Mouse (Mus musculus) hindbrain, embryonic 13.5 days (tissue): ENCODE results near the gene Uhmk1. TPM values are rescaled to one million over a fixed set of nuclear protein-coding genes. Genes with fewer than 3 reads are reported as not detected.

Experiments used
- ATAC-seq: fragments of 200-750 bp; cut with Nextera tagmentation; 2 replicates; pipeline ENCODE4 v1.8.0; 2017; ENCODE audit warnings: moderate TSS enrichment; ENCODE audit not compliant: low FRiP score
- H3K27ac ChIP-seq: fragments of 300-500 bp; sonication (generic); 2 replicates; pipeline ENCODE4 v1.5.1; 2015; ENCODE audit warnings: inconsistent platforms, mild to moderate bottlenecking, moderate library complexity
- H3K27me3 ChIP-seq: fragments of 300-500 bp; sonication (generic); 2 replicates; pipeline ENCODE4 v1.6.1; 2015; ENCODE audit warnings: mild to moderate bottlenecking, inconsistent platforms
- H3K36me3 ChIP-seq: fragments of 300-500 bp; sonication (generic); 2 replicates; pipeline ENCODE4 v1.6.1; 2015; ENCODE audit warnings: mild to moderate bottlenecking, inconsistent platforms
- H3K4me1 ChIP-seq: fragments of 300-500 bp; sonication (generic); replicated peaks from 2 replicates; pipeline ENCODE4 v1.6.1; 2015; ENCODE audit warnings: inconsistent platforms
- H3K4me2 ChIP-seq: fragments of 300-500 bp; sonication (generic); 2 replicates; pipeline ENCODE4 v1.6.1; 2015; ENCODE audit warnings: inconsistent platforms, mild to moderate bottlenecking, moderate library complexity
- H3K4me3 ChIP-seq: fragments of 300-500 bp; sonication (generic); 2 replicates; pipeline ENCODE4 v1.5.1; 2015; ENCODE audit warnings: mild to moderate bottlenecking, inconsistent platforms
- H3K9ac ChIP-seq: fragments of 300-500 bp; sonication (generic); 2 replicates; pipeline ENCODE4 v1.6.1; 2015; ENCODE audit warnings: mild to moderate bottlenecking, inconsistent platforms
- H3K9me3 ChIP-seq: fragments of 300-500 bp; sonication (generic); 2 replicates; pipeline ENCODE4 v1.6.1; 2016; ENCODE audit warnings: inconsistent platforms
- WGBS: fragments of 180-500 bp; shearing (Covaris S2); methylation state at CpG from one replicate; pipeline ENCODE4 v1.1.7; 2015; 5-methylcytosine and 5-hydroxymethylcytosine counted together
- polyA plus RNA-seq: library from polyadenylated mRNA; unstranded; fragments of >200 nt; fragmentation: Nextera tagmentation; extraction: Ambion mirVana; gene quantifications from 2 replicates; pipeline ENCODE4 v1.2.1, GENCODE M21; 2015

Uhmk1 gene
- polyA plus RNA-seq, 1 experiment from 2014 or later: 8.7 TPM

DNA sequence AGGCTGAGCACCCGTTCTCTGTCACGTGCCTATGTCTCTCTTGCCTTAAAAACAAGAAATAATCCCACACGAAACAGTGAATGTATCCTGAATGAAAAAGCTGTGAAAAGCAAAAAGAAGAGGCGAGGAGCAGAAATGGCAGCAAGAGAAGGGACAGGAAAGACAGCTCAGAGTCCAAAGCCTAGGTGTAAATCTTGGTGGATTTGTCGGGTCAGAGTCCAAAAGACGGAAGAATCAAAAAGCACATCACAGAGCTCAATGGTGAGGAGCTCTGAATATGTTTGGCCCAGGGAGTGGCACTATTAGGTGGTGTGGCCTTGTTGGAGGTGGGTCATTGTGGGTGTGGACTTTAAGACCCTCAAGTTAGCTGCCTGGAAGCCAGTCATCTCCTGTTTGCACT, 8.8 kb downstream of the Uhmk1 start:
- WGBS: 95% methylated on average over 6 of the region's 6 CpGs
- H3K36me3 ChIP-seq: peaks cover 72% of the 10 kb centered on the region
- H3K9me3 ChIP-seq: no peaks in the 10 kb centered on the region
- no peak overlapping the region for H3K27ac ChIP-seq
- no peak overlapping the region for H3K9ac ChIP-seq
- H3K4me2 ChIP-seq: no peak overlapping the region
- H3K27me3 ChIP-seq: no peaks in the 10 kb centered on the region
- ATAC-seq: no peak
- no peak overlapping the region for H3K4me3 ChIP-seq
- no peaks in the 10 kb centered on the region for H3K4me1 ChIP-seq

DNA sequence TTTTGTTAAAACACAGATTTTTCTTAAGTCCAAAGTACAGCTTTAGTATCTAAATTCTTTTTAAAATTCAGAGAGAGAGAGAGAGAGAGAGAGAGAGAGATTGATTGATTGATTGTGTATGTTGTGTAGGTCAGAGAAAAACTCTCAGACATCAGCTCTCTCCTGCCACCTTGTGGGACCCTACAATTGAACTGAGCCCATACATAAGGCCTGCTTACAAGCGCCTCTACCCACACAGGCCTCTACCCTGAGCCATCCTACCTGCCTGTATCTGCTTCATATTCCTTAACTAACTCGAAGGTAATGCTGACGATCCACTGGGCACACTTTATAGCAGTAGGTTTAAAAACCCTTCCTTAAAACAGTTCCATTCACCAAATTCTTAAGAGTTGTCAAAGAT, 14.8 kb downstream of the Uhmk1 start:
- WGBS: 80% methylated on average over 3 of the region's 3 CpGs
- Histone ChIP-seq H3K4me3 (no peak overlapping the region), H3K27ac (no peak overlapping the region), H3K4me2 (no peak overlapping the region), H3K9ac (no peak overlapping the region), H3K4me1 (no peaks in the 10 kb centered on the region), H3K36me3 (peaks cover 73% of the 10 kb centered on the region), H3K27me3 (no peaks in the 10 kb centered on the region), H3K9me3 (no peaks in the 10 kb centered on the region)
- no peak for ATAC-seq

- no peak overlapping the region for H3K4me2 ChIP-seq
- H3K4me1 ChIP-seq: no peaks in the 10 kb centered on the region
- no peak overlapping the region for H3K9ac ChIP-seq
- no peak overlapping the region for H3K4me3 ChIP-seq
- peaks cover 90% of the 10 kb centered on the region for H3K36me3 ChIP-seq
- H3K27me3 ChIP-seq: no peaks in the 10 kb centered on the region
- H3K9me3 ChIP-seq: no peaks in the 10 kb centered on the region
- 95% methylated on average over 8 of the region's 8 CpGs for WGBS
- ATAC-seq: no peak
- H3K27ac ChIP-seq: no peak overlapping the region
Observed at GRCm38 (mm10) chr1:170196211-170196610, 19.0 kb downstream of the Uhmk1 start.

- Histone ChIP-seq H3K9ac (no peak overlapping the region), H3K4me2 (no peak overlapping the region), H3K27ac (no peak overlapping the region), H3K9me3 (no peaks in the 10 kb centered on the region), H3K4me3 (no peak overlapping the region), H3K36me3 (peaks cover 52% of the 10 kb centered on the region), H3K27me3 (no peaks in the 10 kb centered on the region), H3K4me1 (no peaks in the 10 kb centered on the region)
- ATAC-seq: no peak
- 97% methylated on average over 1 of the region's 1 CpGs for WGBS
Observed at GRCm38 (mm10) chr1:170191925-170192324, 23.3 kb downstream of the Uhmk1 start.

- Histone ChIP-seq H3K27ac (no peak overlapping the region), H3K9me3 (no peaks in the 10 kb centered on the region), H3K4me3 (no peak overlapping the region), H3K4me2 (no peak overlapping the region), H3K9ac (no peak overlapping the region), H3K27me3 (no peaks in the 10 kb centered on the region), H3K4me1 (no peaks in the 10 kb centered on the region), H3K36me3 (peaks cover 36% of the 10 kb centered on the region)
- WGBS: 90% methylated on average over 4 of the region's 4 CpGs
- no peak for ATAC-seq
Observed at GRCm38 (mm10) chr1:170190225-170190624, 25.0 kb downstream of the Uhmk1 start.

DNA sequence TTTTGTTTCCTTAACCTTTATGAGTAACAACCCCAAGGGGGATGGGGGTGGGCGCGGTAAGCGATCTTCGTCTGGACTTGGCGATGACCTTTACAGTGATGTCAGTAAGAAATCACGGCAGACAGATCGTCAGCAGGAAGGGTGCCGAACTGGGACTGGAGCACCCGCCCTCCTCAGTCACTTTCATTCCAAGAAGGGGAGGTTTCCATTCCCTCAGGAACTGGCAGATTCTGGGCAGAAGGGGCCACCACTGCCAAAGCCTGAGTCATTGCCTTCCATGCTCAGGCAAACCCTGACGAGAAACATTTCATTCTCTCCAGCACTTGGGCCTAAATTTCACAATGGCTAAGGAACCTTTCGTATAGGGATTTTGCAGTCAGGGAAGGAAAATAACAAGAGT, 26.6 kb downstream of the Uhmk1 start:
- WGBS: 83% methylated on average over 11 of the region's 11 CpGs
- no peak for ATAC-seq
- Histone ChIP-seq H3K36me3 (peaks cover 21% of the 10 kb centered on the region), H3K9me3 (no peaks in the 10 kb centered on the region), H3K4me1 (no peaks in the 10 kb centered on the region), H3K27ac (no peak overlapping the region), H3K4me3 (no peak overlapping the region), H3K4me2 (no peak overlapping the region), H3K9ac (no peak overlapping the region), H3K27me3 (no peaks in the 10 kb centered on the region)

- 91% methylated on average over 5 of the region's 5 CpGs for WGBS
- no peak overlapping the region for H3K27ac ChIP-seq
- no peaks in the 10 kb centered on the region for H3K4me1 ChIP-seq
- H3K4me3 ChIP-seq: no peak overlapping the region
- H3K9ac ChIP-seq: no peak overlapping the region
- ATAC-seq: no peak
- H3K27me3 ChIP-seq: no peaks in the 10 kb centered on the region
- H3K4me2 ChIP-seq: no peak overlapping the region
- peaks cover 5% of the 10 kb centered on the region for H3K36me3 ChIP-seq
- no peaks in the 10 kb centered on the region for H3K9me3 ChIP-seq
Observed at GRCm38 (mm10) chr1:170186531-170186930, 28.7 kb downstream of the Uhmk1 start.

GRCm38 (mm10) chr1:170185137-170185536, 30.1 kb downstream of the Uhmk1 start:
- Histone ChIP-seq H3K36me3 (no peaks in the 10 kb centered on the region), H3K4me1 (no peaks in the 10 kb centered on the region), H3K27me3 (no peaks in the 10 kb centered on the region), H3K4me2 (no peak overlapping the region), H3K4me3 (no peak overlapping the region), H3K27ac (no peak overlapping the region), H3K9me3 (no peaks in the 10 kb centered on the region), H3K9ac (no peak overlapping the region)
- ATAC-seq: no peak
- WGBS: 96% methylated on average over 3 of the region's 3 CpGs

- no peaks in the 10 kb centered on the region for H3K9me3 ChIP-seq
- H3K36me3 ChIP-seq: no peaks in the 10 kb centered on the region
- H3K27me3 ChIP-seq: no peaks in the 10 kb centered on the region
- no peak overlapping the region for H3K9ac ChIP-seq
- no peak overlapping the region for H3K27ac ChIP-seq
- ATAC-seq: no peak
- H3K4me1 ChIP-seq: no peaks in the 10 kb centered on the region
- no peak overlapping the region for H3K4me2 ChIP-seq
- no peak overlapping the region for H3K4me3 ChIP-seq
Observed at GRCm38 (mm10) chr1:170182706-170183105, 32.5 kb downstream of the Uhmk1 start.

DNA sequence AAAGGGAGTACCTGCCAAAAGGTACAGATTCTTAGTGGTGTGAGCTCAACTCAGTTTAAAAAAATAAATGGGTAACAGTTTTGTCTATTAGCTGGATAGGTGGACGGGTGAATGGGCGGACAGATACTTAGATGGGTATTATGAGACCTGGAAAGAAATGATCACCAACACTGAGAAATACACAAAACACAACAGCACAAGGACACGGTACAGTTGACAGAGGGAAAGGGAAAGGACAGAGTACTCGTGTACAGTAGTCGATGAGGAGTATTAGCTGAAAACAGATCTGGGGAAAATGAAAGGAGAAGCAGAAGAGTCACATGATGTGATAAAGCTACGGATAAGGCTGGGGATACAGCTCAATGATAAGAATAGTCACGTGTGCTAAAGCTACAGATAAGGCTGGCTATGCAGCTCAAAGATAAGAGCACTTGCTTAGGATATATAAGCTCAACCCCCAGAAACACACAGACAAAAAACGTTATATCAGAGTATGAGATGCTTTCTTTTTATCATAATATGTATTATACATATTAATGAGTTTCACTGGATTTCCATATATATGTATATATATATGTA, 38.4 kb downstream of the Uhmk1 start:
- Histone ChIP-seq H3K27me3 (no peaks in the 10 kb centered on the region), H3K4me3 (no peak overlapping the region), H3K4me2 (no peak overlapping the region), H3K27ac (no peak overlapping the region), H3K9ac (no peak overlapping the region), H3K36me3 (no peaks in the 10 kb centered on the region), H3K9me3 (no peaks in the 10 kb centered on the region), H3K4me1 (peaks cover 23% of the 10 kb centered on the region)
- ATAC-seq: no peak
- 82% methylated on average over 8 of the region's 8 CpGs for WGBS

- no peaks in the 10 kb centered on the region for H3K9me3 ChIP-seq
- 68% methylated on average over 6 of the region's 6 CpGs for WGBS
- peaks cover 23% of the 10 kb centered on the region for H3K4me1 ChIP-seq
- H3K36me3 ChIP-seq: no peaks in the 10 kb centered on the region
- ATAC-seq: no peak
- H3K4me3 ChIP-seq: no peak overlapping the region
- peak overlapping the region; percentile 66 for H3K4me2 ChIP-seq
- no peaks in the 10 kb centered on the region for H3K27me3 ChIP-seq
- H3K9ac ChIP-seq: no peak overlapping the region
- H3K27ac ChIP-seq: no peak overlapping the region
Observed at GRCm38 (mm10) chr1:170175848-170176247, 39.3 kb downstream of the Uhmk1 start.

DNA sequence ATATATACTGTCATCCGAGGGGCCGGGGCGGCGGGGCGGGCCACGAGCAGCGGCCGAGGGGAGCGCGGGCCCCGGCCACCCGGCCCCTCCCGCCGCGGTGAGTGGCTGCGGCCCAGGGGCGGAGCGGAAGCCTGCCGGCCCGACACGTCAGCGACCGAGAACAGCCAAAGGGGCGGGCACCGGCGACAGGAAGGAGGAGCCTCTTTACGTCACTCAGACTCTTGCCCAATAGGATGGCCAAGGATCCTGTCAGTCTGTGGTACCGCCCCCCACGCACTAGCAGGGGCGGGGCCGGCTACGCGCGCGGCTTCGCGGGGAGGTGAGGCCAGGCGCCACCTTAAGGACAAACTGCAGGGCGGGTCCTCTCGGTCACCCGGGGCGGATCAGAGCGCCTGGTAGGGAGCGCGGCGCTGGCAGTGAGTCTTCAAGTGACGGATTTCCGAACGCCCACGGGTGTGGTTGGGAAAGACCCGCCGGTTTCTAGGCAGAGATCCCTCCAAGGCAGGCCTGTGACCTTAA, 40.3 kb downstream of the Uhmk1 start, which contains the start of gene Uap1:
Gene Uap1 (minus strand): TSS at position 144 of the 519 bp plus-strand sequence.
- no peaks in the 10 kb centered on the region for H3K27me3 ChIP-seq
- H3K4me2 ChIP-seq: peak within 1 kb of the TSS; percentile 66
- H3K4me1 ChIP-seq: peaks cover 23% of the 10 kb centered on the region
- peak within 1 kb of the TSS; percentile 63 for H3K4me3 ChIP-seq
- H3K27ac ChIP-seq: peak within 1 kb of the TSS; percentile 94
- peak within 1 kb of the TSS; percentile 89 for H3K9ac ChIP-seq
- no peaks in the 10 kb centered on the region for H3K36me3 ChIP-seq
- ATAC-seq: peak; percentile 99
- no peaks in the 10 kb centered on the region for H3K9me3 ChIP-seq
- WGBS: 2% methylated on average over 49 of the region's 52 CpGs

GRCm38 (mm10) chr1:170173991-170174813, 41.0 kb downstream of the Uhmk1 start:
- Histone ChIP-seq H3K4me1 (peaks cover 23% of the 10 kb centered on the region), H3K4me3 (peak overlapping the region; percentile 63), H3K27ac (peak overlapping the region; percentile 94), H3K36me3 (no peaks in the 10 kb centered on the region), H3K27me3 (no peaks in the 10 kb centered on the region), H3K9ac (peak overlapping the region; percentile 89), H3K9me3 (no peaks in the 10 kb centered on the region), H3K4me2 (peak overlapping the region; percentile 66)
- 1% methylated on average over 46 of the region's 50 CpGs for WGBS
- ATAC-seq: peak; percentile 90
